Mouse (Mus musculus): ENCODE results near the gene Sptlc2. TPM values are rescaled to one million over a fixed set of nuclear protein-coding genes. Genes with fewer than 3 reads are reported as not detected.

The Sptlc2 gene
- polyA plus RNA-seq, 1 experiment from 2014 or later: 67.6 TPM

GRCm38 (mm10) chr12:87399119-87399819 is 11.1 kb upstream of the Sptlc2 start:
- no peak for ATAC-seq
- no peaks in the 10 kb centered on the region for H3K27me3 ChIP-seq (replicated peaks; ENCODE audit: control insufficient read depth, insufficient read depth, low read length)
- no peak overlapping the region for H3K27ac ChIP-seq (ENCODE audit: low read length)
- 91% methylated on average over 10 of the region's 10 CpGs for whole genome bisulfite sequencing
- H3K4me3 ChIP-seq (replicated peaks; ENCODE audit: low read length): no peak overlapping the region
- no peaks in the 10 kb centered on the region for H3K36me3 ChIP-seq (ENCODE audit: control insufficient read depth, insufficient read depth)
- no peak overlapping the region for H3K9ac ChIP-seq (replicated peaks; ENCODE audit: low read depth, low read length)
- no peaks in the 10 kb centered on the region for H3K4me1 ChIP-seq (replicated peaks; ENCODE audit: control insufficient read depth, insufficient read depth, low read length)
- no peaks in the 10 kb centered on the region for H3K9me3 ChIP-seq (ENCODE audit: control insufficient read depth, low read length)
- no peak overlapping the region for H3K4me2 ChIP-seq (ENCODE audit: low read length)

GRCm38 (mm10) chr12:87397811-87398417 is 9.8 kb upstream of the Sptlc2 start:
- no peak overlapping the region for H3K27ac ChIP-seq (ENCODE audit: low read length)
- no peaks in the 10 kb centered on the region for H3K36me3 ChIP-seq (ENCODE audit: control insufficient read depth, insufficient read depth)
- no peaks in the 10 kb centered on the region for H3K4me1 ChIP-seq (replicated peaks; ENCODE audit: control insufficient read depth, insufficient read depth, low read length)
- H3K4me3 ChIP-seq (replicated peaks; ENCODE audit: low read length): no peak overlapping the region
- H3K9me3 ChIP-seq (ENCODE audit: control insufficient read depth, low read length): no peaks in the 10 kb centered on the region
- ATAC-seq: no peak
- H3K4me2 ChIP-seq (ENCODE audit: low read length): no peak overlapping the region
- no peak overlapping the region for H3K9ac ChIP-seq (replicated peaks; ENCODE audit: low read depth, low read length)
- 75% methylated on average over 4 of the region's 4 CpGs for WGBS
- no peaks in the 10 kb centered on the region for H3K27me3 ChIP-seq (replicated peaks; ENCODE audit: control insufficient read depth, insufficient read depth, low read length)

GRCm38 (mm10) chr12:87397126-87397525 is 9.0 kb upstream of the Sptlc2 start:
- Histone ChIP-seq H3K9ac (replicated peaks; ENCODE audit: low read depth, low read length) (no peak overlapping the region), H3K36me3 (ENCODE audit: control insufficient read depth, insufficient read depth) (no peaks in the 10 kb centered on the region), H3K27ac (ENCODE audit: low read length) (no peak overlapping the region), H3K4me1 (replicated peaks; ENCODE audit: control insufficient read depth, insufficient read depth, low read length) (no peaks in the 10 kb centered on the region), H3K9me3 (ENCODE audit: control insufficient read depth, low read length) (no peaks in the 10 kb centered on the region), H3K4me2 (ENCODE audit: low read length) (no peak overlapping the region), H3K4me3 (replicated peaks; ENCODE audit: low read length) (no peak overlapping the region), H3K27me3 (replicated peaks; ENCODE audit: control insufficient read depth, insufficient read depth, low read length) (no peaks in the 10 kb centered on the region)
- WGBS: 84% methylated on average over 4 of the region's 4 CpGs
- ATAC-seq: no peak

GRCm38 (mm10) chr12:87394316-87394715 is 6.2 kb upstream of the Sptlc2 start:
- no peak for ATAC-seq
- 86% methylated on average over 6 of the region's 6 CpGs for WGBS
- Histone ChIP-seq H3K4me2 (ENCODE audit: low read length) (no peak overlapping the region), H3K4me1 (replicated peaks; ENCODE audit: control insufficient read depth, insufficient read depth, low read length) (no peaks in the 10 kb centered on the region), H3K9me3 (ENCODE audit: control insufficient read depth, low read length) (no peaks in the 10 kb centered on the region), H3K4me3 (replicated peaks; ENCODE audit: low read length) (no peak overlapping the region), H3K27ac (ENCODE audit: low read length) (no peak overlapping the region), H3K27me3 (replicated peaks; ENCODE audit: control insufficient read depth, insufficient read depth, low read length) (no peaks in the 10 kb centered on the region), H3K9ac (replicated peaks; ENCODE audit: low read depth, low read length) (no peak overlapping the region), H3K36me3 (ENCODE audit: control insufficient read depth, insufficient read depth) (no peaks in the 10 kb centered on the region)

GRCm38 (mm10) chr12:87393447-87394145 is 5.4 kb upstream of the Sptlc2 start:
- Histone ChIP-seq H3K9ac (replicated peaks; ENCODE audit: low read depth, low read length) (no peak overlapping the region), H3K9me3 (ENCODE audit: control insufficient read depth, low read length) (no peaks in the 10 kb centered on the region), H3K4me2 (ENCODE audit: low read length) (no peak overlapping the region), H3K27ac (ENCODE audit: low read length) (no peak overlapping the region), H3K36me3 (ENCODE audit: control insufficient read depth, insufficient read depth) (no peaks in the 10 kb centered on the region), H3K4me1 (replicated peaks; ENCODE audit: control insufficient read depth, insufficient read depth, low read length) (no peaks in the 10 kb centered on the region), H3K27me3 (replicated peaks; ENCODE audit: control insufficient read depth, insufficient read depth, low read length) (no peaks in the 10 kb centered on the region), H3K4me3 (replicated peaks; ENCODE audit: low read length) (no peak overlapping the region)
- 86% methylated on average over 4 of the region's 4 CpGs for WGBS
- ATAC-seq: no peak

- H3K4me2 ChIP-seq (ENCODE audit: low read length): no peak overlapping the region
- H3K27me3 ChIP-seq (replicated peaks; ENCODE audit: control insufficient read depth, insufficient read depth, low read length): no peaks in the 10 kb centered on the region
- H3K36me3 ChIP-seq (ENCODE audit: control insufficient read depth, insufficient read depth): no peaks in the 10 kb centered on the region
- H3K4me1 ChIP-seq (replicated peaks; ENCODE audit: control insufficient read depth, insufficient read depth, low read length): peaks cover 11% of the 10 kb centered on the region
- no peak overlapping the region for H3K27ac ChIP-seq (ENCODE audit: low read length)
- no peak overlapping the region for H3K4me3 ChIP-seq (replicated peaks; ENCODE audit: low read length)
- no peaks in the 10 kb centered on the region for H3K9me3 ChIP-seq (ENCODE audit: control insufficient read depth, low read length)
- H3K9ac ChIP-seq (replicated peaks; ENCODE audit: low read depth, low read length): no peak overlapping the region
- ATAC-seq: no peak
These were observed 3.2 kb upstream of the Sptlc2 start for GRCm38 (mm10) chr12:87391355-87391754.

- no peak for ATAC-seq
- Histone ChIP-seq H3K27me3 (replicated peaks; ENCODE audit: control insufficient read depth, insufficient read depth, low read length) (no peaks in the 10 kb centered on the region), H3K9me3 (ENCODE audit: control insufficient read depth, low read length) (no peaks in the 10 kb centered on the region), H3K4me2 (ENCODE audit: low read length) (no peak overlapping the region; the same call in 1 of the 2 replicates), H3K9ac (replicated peaks; ENCODE audit: low read depth, low read length) (no peak overlapping the region), H3K4me1 (replicated peaks; ENCODE audit: control insufficient read depth, insufficient read depth, low read length) (peaks cover 16% of the 10 kb centered on the region), H3K27ac (ENCODE audit: low read length) (no peak overlapping the region), H3K4me3 (replicated peaks; ENCODE audit: low read length) (no peak overlapping the region), H3K36me3 (ENCODE audit: control insufficient read depth, insufficient read depth) (no peaks in the 10 kb centered on the region)
- 52% methylated on average over 3 of the region's 3 CpGs for WGBS
These were observed 1.1 kb upstream of the Sptlc2 start for GRCm38 (mm10) chr12:87389231-87389630.

- peak overlapping the region; percentile 98 for H3K4me3 ChIP-seq (replicated peaks; ENCODE audit: low read length)
- H3K4me2 ChIP-seq (ENCODE audit: low read length): peak overlapping the region; percentile 95
- H3K27me3 ChIP-seq (replicated peaks; ENCODE audit: control insufficient read depth, insufficient read depth, low read length): no peaks in the 10 kb centered on the region
- no peaks in the 10 kb centered on the region for H3K36me3 ChIP-seq (ENCODE audit: control insufficient read depth, insufficient read depth)
- peak overlapping the region; percentile 70 for H3K27ac ChIP-seq (ENCODE audit: low read length)
- H3K9me3 ChIP-seq (ENCODE audit: control insufficient read depth, low read length): no peaks in the 10 kb centered on the region
- peak overlapping the region; percentile 92 for H3K9ac ChIP-seq (replicated peaks; ENCODE audit: low read depth, low read length)
- peak; percentile 8 for ATAC-seq
- peaks cover 16% of the 10 kb centered on the region for H3K4me1 ChIP-seq (replicated peaks; ENCODE audit: control insufficient read depth, insufficient read depth, low read length)
- 1% methylated on average over 49 of the region's 65 CpGs for WGBS
These were observed 709 bp downstream of the Sptlc2 start for GRCm38 (mm10) chr12:87387171-87388121.

- Histone ChIP-seq H3K27ac (ENCODE audit: low read length) (no peak overlapping the region), H3K9me3 (ENCODE audit: control insufficient read depth, low read length) (no peaks in the 10 kb centered on the region), H3K9ac (replicated peaks; ENCODE audit: low read depth, low read length) (no peak overlapping the region), H3K4me2 (ENCODE audit: low read length) (no peak overlapping the region), H3K27me3 (replicated peaks; ENCODE audit: control insufficient read depth, insufficient read depth, low read length) (no peaks in the 10 kb centered on the region), H3K4me1 (replicated peaks; ENCODE audit: control insufficient read depth, insufficient read depth, low read length) (peaks cover 16% of the 10 kb centered on the region), H3K36me3 (ENCODE audit: control insufficient read depth, insufficient read depth) (no peaks in the 10 kb centered on the region), H3K4me3 (replicated peaks; ENCODE audit: low read length) (no peak overlapping the region)
- no peak for ATAC-seq
- 88% methylated on average over 3 of the region's 3 CpGs for WGBS
These were observed 3.1 kb downstream of the Sptlc2 start for GRCm38 (mm10) chr12:87385051-87385450.

Measured in forebrain, embryonic 16.5 days (tissue).